Mouse (Mus musculus) ES-CJ7 (cell line): ENCODE measurements around the gene Klk12.

Experiments
- DNase-seq: peaks from one replicate; pipeline ENCODE4 v3.0.0; 2011; ENCODE audit warnings: low read depth, low spot score

Gene Klk12

GRCm38 (mm10) chr7:43796355-43796754 is 27.7 kb downstream of the Klk12 start:
- DNase-seq, result no peak

GRCm38 (mm10) chr7:43797333-43797769 is 28.7 kb downstream of the Klk12 start, which contains the start of gene Klk8:
Gene Klk8 (plus strand): TSS chr7:43797577.
- DNase-seq, result peak; percentile 36

GRCm38 (mm10) chr7:43797844-43798462 is 29.3 kb downstream of the Klk12 start:
- DNase-seq, result peak; percentile 50

- no peak for DNase-seq
Observed at GRCm38 (mm10) chr7:43799876-43800275, 31.2 kb downstream of the Klk12 start.

- DNase-seq, result no peak
Observed at GRCm38 (mm10) chr7:43810994-43811393, 42.3 kb downstream of the Klk12 start, which contains the start of gene Klk7. Gene Klk7 (plus strand): TSS chr7:43811294.

- no peak for DNase-seq
Observed at GRCm38 (mm10) chr7:43815211-43815610, 46.5 kb downstream of the Klk12 start.

- peak; percentile 78 for DNase-seq
Observed at GRCm38 (mm10) chr7:43816746-43817145, 48.0 kb downstream of the Klk12 start.

- DNase-seq, result no peak
Observed at GRCm38 (mm10) chr7:43821581-43821980, 52.9 kb downstream of the Klk12 start.
